ENCODE assay signal across 8 mouse cellular contexts in genomic region chr10:44448165-44448564, GRCm38 (mm10).
DNase-seq lines count a peak whose midpoint lies in the region; ATAC-seq lines count a peak whose summit lies in the region.

No protein-coding gene starts in this region.

- peaks cover 4% of the 10 kb centered on the region for H3K4me1 ChIP-seq in heart, embryonic 11.5 days (ENCODE audit: control insufficient read depth, insufficient read depth, low read length)
- H3K4me1 ChIP-seq in heart, embryonic 10.5 days: peaks cover 24% of the 10 kb centered on the region
- peaks cover 9% of the 10 kb centered on the region for H3K4me1 ChIP-seq in heart, embryonic 16.5 days (ENCODE audit: control insufficient read depth, insufficient read depth, low read length)
- peaks cover 21% of the 10 kb centered on the region for H3K4me1 ChIP-seq in lung, embryonic 15.5 days
- H3K4me1 ChIP-seq in forebrain, embryonic 15.5 days: peaks cover 7% of the 10 kb centered on the region; the same call in 1 of the 2 replicates

- no peaks in the 10 kb centered on the region for H3K9me3 ChIP-seq in heart, embryonic 11.5 days (replicated peaks; ENCODE audit: control insufficient read depth, low read length)
- no peaks in the 10 kb centered on the region for H3K9me3 ChIP-seq in heart, embryonic 10.5 days
- no peaks in the 10 kb centered on the region for H3K9me3 ChIP-seq in heart, embryonic 16.5 days (replicated peaks; ENCODE audit: control insufficient read depth, low read length)
- no peaks in the 10 kb centered on the region for H3K9me3 ChIP-seq in lung, embryonic 15.5 days
- no peaks in the 10 kb centered on the region for H3K9me3 ChIP-seq in forebrain, embryonic 15.5 days

- peak overlapping the region; percentile 45 for H3K4me2 ChIP-seq in heart, embryonic 11.5 days
- peak overlapping the region; percentile 37 for H3K4me2 ChIP-seq in heart, embryonic 16.5 days (ENCODE audit: low read depth, low read length)
- H3K4me2 ChIP-seq in lung, embryonic 15.5 days: peak overlapping the region; percentile 32
- H3K4me2 ChIP-seq in forebrain, embryonic 15.5 days (replicated peaks): no peak overlapping the region

- H3K4me3 ChIP-seq in heart, embryonic 11.5 days (ENCODE audit: low read depth, low read length): no peak overlapping the region
- H3K4me3 ChIP-seq in heart, embryonic 10.5 days: no peak overlapping the region
- H3K4me3 ChIP-seq in heart, embryonic 16.5 days (ENCODE audit: low read length): peak overlapping the region; percentile 26
- no peak overlapping the region for H3K4me3 ChIP-seq in lung, embryonic 15.5 days
- H3K4me3 ChIP-seq in forebrain, embryonic 15.5 days: no peak overlapping the region

- H3K36me3 ChIP-seq in heart, embryonic 11.5 days (ENCODE audit: control insufficient read depth, insufficient read depth, low read length): no peaks in the 10 kb centered on the region
- H3K36me3 ChIP-seq in heart, embryonic 10.5 days: no peaks in the 10 kb centered on the region
- H3K36me3 ChIP-seq in heart, embryonic 16.5 days (ENCODE audit: control insufficient read depth, insufficient read depth): no peaks in the 10 kb centered on the region
- H3K36me3 ChIP-seq in lung, embryonic 15.5 days: no peaks in the 10 kb centered on the region
- H3K36me3 ChIP-seq in forebrain, embryonic 15.5 days: no peaks in the 10 kb centered on the region

- WGBS in heart, embryonic 11.5 days (ENCODE audit: insufficient replicate concordance): 29% methylated on average over 12 of the region's 12 CpGs
- WGBS in heart, embryonic 10.5 days: 31% methylated on average over 12 of the region's 12 CpGs
- WGBS in heart, embryonic 16.5 days: 21% methylated on average over 12 of the region's 12 CpGs
- 4% methylated on average over 12 of the region's 12 CpGs for WGBS in lung, embryonic 15.5 days
- WGBS in forebrain, embryonic 15.5 days: 72% methylated on average over 12 of the region's 12 CpGs

- no peak overlapping the region for H3K9ac ChIP-seq in heart, embryonic 11.5 days (ENCODE audit: low read depth, low read length)
- no peak overlapping the region; the same call in 1 of the 2 replicates for H3K9ac ChIP-seq in heart, embryonic 16.5 days (ENCODE audit: low read length)
- H3K9ac ChIP-seq in lung, embryonic 15.5 days: no peak overlapping the region
- no peak overlapping the region for H3K9ac ChIP-seq in forebrain, embryonic 15.5 days (replicated peaks)

- no peak for ATAC-seq in heart, embryonic 11.5 days (replicated peaks; ENCODE audit: insufficient number of reproducible peaks, low FRiP score, low TSS enrichment)
- ATAC-seq in heart, embryonic 16.5 days (replicated peaks; ENCODE audit: extremely low read depth, insufficient read depth, low FRiP score): no peak
- ATAC-seq in lung, embryonic 15.5 days (ENCODE audit: borderline replicate concordance, extremely low read depth, low FRiP score, low TSS enrichment): no peak
- ATAC-seq in forebrain, embryonic 15.5 days (replicated peaks): no peak

- H3K27me3 ChIP-seq in heart, embryonic 11.5 days (ENCODE audit: control insufficient read depth, insufficient read depth, low read length): peaks cover 4% of the 10 kb centered on the region; the same call in 1 of the 2 replicates
- H3K27me3 ChIP-seq in heart, embryonic 10.5 days (ENCODE audit: insufficient read depth, poor library complexity, severe bottlenecking): 0 out of 2 replicates have a peak, but pooled peaks cover 5% of the 10 kb centered on the region
- H3K27me3 ChIP-seq in heart, embryonic 16.5 days (ENCODE audit: control insufficient read depth, insufficient read depth, low read length): no peaks in the 10 kb centered on the region
- no peaks in the 10 kb centered on the region for H3K27me3 ChIP-seq in lung, embryonic 15.5 days
- H3K27me3 ChIP-seq in forebrain, embryonic 15.5 days: no peaks in the 10 kb centered on the region

- DNase-seq in heart, embryonic 10.5 days (ENCODE audit: low spot score): no peak
- DNase-seq in thymus, adult 18-20 months: peak; percentile 52 to 78
- DNase-seq in cerebellum, postnatal 14 days: no peak
- DNase-seq in left cerebral cortex, adult 8-10 months (ENCODE audit: low spot score in 2 of 2): no peak

- H3K27ac ChIP-seq in heart, embryonic 11.5 days (ENCODE audit: low read depth, low read length): no peak overlapping the region
- H3K27ac ChIP-seq in heart, embryonic 10.5 days: no peak overlapping the region
- H3K27ac ChIP-seq in heart, embryonic 16.5 days (ENCODE audit: low read length): no peak overlapping the region
- peak overlapping the region; percentile 4; the same call in 1 of the 2 replicates for H3K27ac ChIP-seq in lung, embryonic 15.5 days
- H3K27ac ChIP-seq in forebrain, embryonic 15.5 days (replicated peaks): no peak overlapping the region

Comparison
In these comparisons a context has a peak if more than half of its experiments do, and no peak if none do; other contexts are left out.
1. DNase-seq: peak in thymus, adult 18-20 months (2 of 2); none in heart, embryonic 10.5 days (single experiment), cerebellum, postnatal 14 days (0 of 2) and left cerebral cortex, adult 8-10 months (0 of 2).